Comparison of ENCODE assay signal across 20 mouse cellular contexts in genomic region chr10:110858407-110858920, GRCm38 (mm10).
DNase-seq lines count a peak whose midpoint lies in the region; ATAC-seq lines count a peak whose summit lies in the region.
"Had no signal": no experiment of that assay in that cellular context is flagged by ENCODE, and none has a peak within 500 bp of the region (broad histone marks: within the 10 kb centered on the region; RNA-seq: fewer than 3 reads in every experiment).

No protein-coding gene starts in this region.

- H3K9me3 ChIP-seq in hindbrain, embryonic 13.5 days: no peaks in the 10 kb centered on the region
- no peaks in the 10 kb centered on the region for H3K9me3 ChIP-seq in hindbrain, embryonic 10.5 days
- no peaks in the 10 kb centered on the region for H3K9me3 ChIP-seq in neural tube, embryonic 12.5 days
- H3K9me3 ChIP-seq in limb, embryonic 10.5 days (replicated peaks): no peaks in the 10 kb centered on the region
- H3K9me3 ChIP-seq: embryonic facial prominence, embryonic 13.5 days; liver, embryonic 12.5 days; lung, embryonic 15.5 days; stomach, embryonic 15.5 days had no signal

- WGBS in hindbrain, embryonic 13.5 days: 47% methylated on average over 4 of the region's 4 CpGs
- WGBS in hindbrain, embryonic 10.5 days: 83% methylated on average over 4 of the region's 4 CpGs
- 64% methylated on average over 4 of the region's 4 CpGs for WGBS in neural tube, embryonic 12.5 days
- WGBS in limb, embryonic 10.5 days: 83% methylated on average over 4 of the region's 4 CpGs

- H3K36me3 ChIP-seq in hindbrain, embryonic 13.5 days: no peaks in the 10 kb centered on the region
- H3K36me3 ChIP-seq in hindbrain, embryonic 10.5 days: no peaks in the 10 kb centered on the region
- no peaks in the 10 kb centered on the region for H3K36me3 ChIP-seq in neural tube, embryonic 12.5 days
- H3K36me3 ChIP-seq in limb, embryonic 10.5 days: no peaks in the 10 kb centered on the region
- H3K36me3 ChIP-seq: embryonic facial prominence, embryonic 13.5 days; liver, embryonic 12.5 days; lung, embryonic 15.5 days; stomach, embryonic 15.5 days had no signal

- H3K9ac ChIP-seq in hindbrain, embryonic 13.5 days: no peak overlapping the region
- no peak overlapping the region for H3K9ac ChIP-seq in neural tube, embryonic 12.5 days
- H3K9ac ChIP-seq: embryonic facial prominence, embryonic 13.5 days; liver, embryonic 12.5 days; lung, embryonic 15.5 days; stomach, embryonic 15.5 days had no signal

- no peaks in the 10 kb centered on the region for H3K27me3 ChIP-seq in hindbrain, embryonic 13.5 days
- H3K27me3 ChIP-seq in hindbrain, embryonic 10.5 days (ENCODE audit: insufficient read depth, poor library complexity, severe bottlenecking): no peaks in the 10 kb centered on the region
- H3K27me3 ChIP-seq in neural tube, embryonic 12.5 days (replicated peaks): no peaks in the 10 kb centered on the region
- no peaks in the 10 kb centered on the region for H3K27me3 ChIP-seq in limb, embryonic 10.5 days (ENCODE audit: low read depth, poor library complexity, severe bottlenecking)
- H3K27me3 ChIP-seq: embryonic facial prominence, embryonic 13.5 days; liver, embryonic 12.5 days; lung, embryonic 15.5 days; stomach, embryonic 15.5 days had no signal

- peaks cover 10% of the 10 kb centered on the region; the same call in 1 of the 2 replicates for H3K4me1 ChIP-seq in hindbrain, embryonic 13.5 days (replicated peaks)
- H3K4me1 ChIP-seq in hindbrain, embryonic 10.5 days (replicated peaks): no peaks in the 10 kb centered on the region
- no peaks in the 10 kb centered on the region for H3K4me1 ChIP-seq in neural tube, embryonic 12.5 days
- H3K4me1 ChIP-seq in limb, embryonic 10.5 days: 0 out of 2 replicates have a peak, but pooled peaks cover 3% of the 10 kb centered on the region
- H3K4me1 ChIP-seq: liver, embryonic 12.5 days; lung, embryonic 15.5 days; stomach, embryonic 15.5 days had no signal

- no peak for DNase-seq in hindbrain, embryonic 10.5 days (ENCODE audit: low spot score)
- DNase-seq in neural tube, embryonic 10.5 days (ENCODE audit: extremely low spot score, low spot score): no peak
- DNase-seq in limb, embryonic 10.5 days (ENCODE audit: low spot score): peak; percentile 9
- no peak for DNase-seq in lung, postnatal 14 days
- DNase-seq in cerebellum, postnatal 36 days: no peak
- DNase-seq: adrenal gland, adult 2 months; cerebellum, postnatal 10 days; gastrocnemius, postnatal 36 days; kidney, adult 11 months; kidney, postnatal 4 days; layer of hippocampus, adult 9-11 months; thymus, adult 18-20 months; thymus, postnatal 4 days had no signal

- peak overlapping the region; percentile 74 for H3K27ac ChIP-seq in hindbrain, embryonic 13.5 days
- H3K27ac ChIP-seq in hindbrain, embryonic 10.5 days: no peak overlapping the region
- H3K27ac ChIP-seq in neural tube, embryonic 12.5 days: no peak overlapping the region
- H3K27ac ChIP-seq in limb, embryonic 10.5 days: no peak overlapping the region
- H3K27ac ChIP-seq: embryonic facial prominence, embryonic 13.5 days; left cerebral cortex, adult 2 months; liver, embryonic 12.5 days; lung, embryonic 15.5 days; stomach, embryonic 15.5 days had no signal

- peak; percentile 55; the same call in 1 of the 2 replicates for ATAC-seq in hindbrain, embryonic 13.5 days (ENCODE audit: low FRiP score)
- ATAC-seq in neural tube, embryonic 12.5 days (ENCODE audit: low FRiP score, low read depth): peak; percentile 61
- ATAC-seq: liver, embryonic 12.5 days had no signal

- H3K4me3 ChIP-seq in hindbrain, embryonic 13.5 days: no peak overlapping the region
- H3K4me3 ChIP-seq in hindbrain, embryonic 10.5 days: no peak overlapping the region
- no peak overlapping the region for H3K4me3 ChIP-seq in neural tube, embryonic 12.5 days
- no peak overlapping the region for H3K4me3 ChIP-seq in limb, embryonic 10.5 days
- H3K4me3 ChIP-seq: embryonic facial prominence, embryonic 13.5 days; left cerebral cortex, adult 2 months; liver, embryonic 12.5 days; lung, embryonic 15.5 days; stomach, embryonic 15.5 days had no signal

- no peak overlapping the region for H3K4me2 ChIP-seq in hindbrain, embryonic 13.5 days
- no peak overlapping the region for H3K4me2 ChIP-seq in neural tube, embryonic 12.5 days (replicated peaks)
- H3K4me2 ChIP-seq: embryonic facial prominence, embryonic 13.5 days; liver, embryonic 12.5 days; lung, embryonic 15.5 days; stomach, embryonic 15.5 days had no signal
